Mouse (Mus musculus) embryonic facial prominence, embryonic 12.5 days (tissue): ENCODE measurements around the gene Gm20662. TPM values are rescaled to one million over a fixed set of nuclear protein-coding genes. Genes with fewer than 3 reads are reported as not detected.
A peak's percentile ranks its signal among the peaks of the same experiment; 100 is the strongest.

ENCODE experiments used
- ATAC-seq: fragments of 200-750 bp; cut with Nextera tagmentation; 2 replicates; pipeline ENCODE4 v1.8.0; 2017; ENCODE audit not compliant: insufficient number of reproducible peaks, insufficient read depth, low FRiP score, low TSS enrichment
- H3K27ac ChIP-seq: fragments of 300-500 bp; sonication (generic); 2 replicates; pipeline ENCODE4 v1.5.1; 2016; ENCODE audit warnings: mild to moderate bottlenecking
- H3K27me3 ChIP-seq: fragments of 300-500 bp; sonication (generic); 2 replicates; pipeline ENCODE4 v1.6.1; 2016; ENCODE audit warnings: mild to moderate bottlenecking, moderate library complexity
- H3K36me3 ChIP-seq: fragments of 300-500 bp; sonication (generic); 2 replicates; pipeline ENCODE4 v1.6.1; 2016; ENCODE audit warnings: mild to moderate bottlenecking
- H3K4me1 ChIP-seq: fragments of 300-500 bp; sonication (generic); 2 replicates; pipeline ENCODE4 v1.6.1; 2016
- H3K4me2 ChIP-seq: fragments of 300-500 bp; sonication (generic); replicated peaks from 2 replicates; pipeline ENCODE4 v1.6.1; 2016; ENCODE audit warnings: mild to moderate bottlenecking, moderate library complexity
- H3K4me3 ChIP-seq: fragments of 300-500 bp; sonication (generic); 2 replicates; pipeline ENCODE4 v1.5.1; 2016; ENCODE audit warnings: mild to moderate bottlenecking
- H3K9ac ChIP-seq: fragments of 300-500 bp; sonication (generic); 2 replicates; pipeline ENCODE4 v1.6.1; 2016; ENCODE audit warnings: mild to moderate bottlenecking, moderate library complexity
- H3K9me3 ChIP-seq: fragments of 300-500 bp; sonication (generic); 2 replicates; pipeline ENCODE4 v1.6.1; 2016; ENCODE audit warnings: mild to moderate bottlenecking, moderate library complexity
- WGBS: fragments of 180-500 bp; shearing (Covaris S2); methylation state at CpG from one replicate; pipeline ENCODE4 v1.1.7; 2016; 5-methylcytosine and 5-hydroxymethylcytosine counted together
- polyA plus RNA-seq: library from polyadenylated mRNA; unstranded; fragments of >200 nt; fragmentation: Nextera tagmentation; extraction: Ambion mirVana; gene quantifications from 2 replicates; pipeline ENCODE4 v1.2.1, GENCODE M21; 2016

Gene Gm20662
- polyA plus RNA-seq: 0.51 and 0.85 TPM in 2 replicates

GRCm38 (mm10) chr9:107996049-107996448, at the start of gene Gm20662:
Gm20662 (plus strand) TSS chr9:107996349.
- Histone ChIP-seq H3K4me2 (no peak within 1 kb of the TSS), H3K4me3 (no peak within 1 kb of the TSS), H3K27ac (no peak within 1 kb of the TSS), H3K4me1 (no peaks in the 10 kb centered on the region), H3K36me3 (no peaks in the 10 kb centered on the region), H3K9ac (no peak within 1 kb of the TSS), H3K9me3 (no peaks in the 10 kb centered on the region), H3K27me3 (no peaks in the 10 kb centered on the region)
- WGBS: 94% methylated on average over 5 of the region's 5 CpGs
- no peak for ATAC-seq

- Histone ChIP-seq H3K9ac (no peak overlapping the region), H3K9me3 (no peaks in the 10 kb centered on the region), H3K27ac (no peak overlapping the region), H3K4me1 (peaks cover 12% of the 10 kb centered on the region), H3K27me3 (no peaks in the 10 kb centered on the region), H3K4me2 (no peak overlapping the region), H3K36me3 (no peaks in the 10 kb centered on the region), H3K4me3 (no peak overlapping the region)
- ATAC-seq: no peak
- WGBS: 90% methylated on average over 31 of the region's 31 CpGs
These were observed 48.6 kb upstream of the Gm20662 start for GRCm38 (mm10) chr9:107947241-107948194.

GRCm38 (mm10) chr9:107949184-107949921, 46.8 kb upstream of the Gm20662 start:
- Histone ChIP-seq H3K9ac (no peak overlapping the region), H3K27ac (no peak overlapping the region), H3K27me3 (no peaks in the 10 kb centered on the region), H3K9me3 (no peaks in the 10 kb centered on the region), H3K4me2 (no peak overlapping the region), H3K36me3 (no peaks in the 10 kb centered on the region), H3K4me3 (no peak overlapping the region), H3K4me1 (peaks cover 12% of the 10 kb centered on the region)
- ATAC-seq: no peak
- WGBS: 77% methylated on average over 13 of the region's 13 CpGs

- Histone ChIP-seq H3K9me3 (no peaks in the 10 kb centered on the region), H3K27ac (peak within 1 kb of the TSS; percentile 63; the same call in 1 of the 2 replicates)
- 83% methylated on average over 10 of the region's 10 CpGs for WGBS
These were observed 46.3 kb upstream of the Gm20662 start, which contains the start of gene Traip for GRCm38 (mm10) chr9:107949922-107950235. Traip (plus strand) TSS chr9:107950136.

GRCm38 (mm10) chr9:107950460-107951355, 45.4 kb upstream of the Gm20662 start:
- Histone ChIP-seq H3K27ac (peak overlapping the region; percentile 63; the same call in 1 of the 2 replicates), H3K27me3 (no peaks in the 10 kb centered on the region), H3K4me1 (peaks cover 12% of the 10 kb centered on the region), H3K4me2 (peak overlapping the region; percentile 78), H3K9ac (peak overlapping the region; percentile 64), H3K36me3 (no peaks in the 10 kb centered on the region), H3K4me3 (peak overlapping the region; percentile 78), H3K9me3 (no peaks in the 10 kb centered on the region)
- ATAC-seq: peak; percentile 89
- 15% methylated on average over 45 of the region's 45 CpGs for WGBS

More at GRCm38 (mm10) chr9:107949922-107950235, 46.3 kb upstream of the Gm20662 start, which contains the start of gene Traip:
- H3K9ac ChIP-seq: peak within 1 kb of the TSS; percentile 64
- no peak for ATAC-seq
- no peaks in the 10 kb centered on the region for H3K27me3 ChIP-seq
- peak within 1 kb of the TSS; percentile 78 for H3K4me3 ChIP-seq
- H3K36me3 ChIP-seq: no peaks in the 10 kb centered on the region
- H3K4me1 ChIP-seq: peaks cover 12% of the 10 kb centered on the region
- H3K4me2 ChIP-seq: peak within 1 kb of the TSS; percentile 78

GRCm38 (mm10) chr9:107955613-107956289, 40.4 kb upstream of the Gm20662 start:
- peaks cover 36% of the 10 kb centered on the region for H3K36me3 ChIP-seq
- peaks cover 9% of the 10 kb centered on the region for H3K4me1 ChIP-seq
- H3K27me3 ChIP-seq: no peaks in the 10 kb centered on the region
- no peak overlapping the region for H3K27ac ChIP-seq
- WGBS: 70% methylated on average over 6 of the region's 6 CpGs
- no peak for ATAC-seq
- no peaks in the 10 kb centered on the region for H3K9me3 ChIP-seq
- H3K9ac ChIP-seq: no peak overlapping the region
- no peak overlapping the region for H3K4me2 ChIP-seq
- H3K4me3 ChIP-seq: no peak overlapping the region

- no peak overlapping the region for H3K4me2 ChIP-seq
- H3K9me3 ChIP-seq: no peaks in the 10 kb centered on the region
- no peaks in the 10 kb centered on the region for H3K27me3 ChIP-seq
- no peak overlapping the region for H3K4me3 ChIP-seq
- peaks cover 50% of the 10 kb centered on the region for H3K36me3 ChIP-seq
- no peak overlapping the region for H3K9ac ChIP-seq
- WGBS: 66% methylated on average over 6 of the region's 6 CpGs
- H3K27ac ChIP-seq: no peak overlapping the region
- no peak for ATAC-seq
- no peaks in the 10 kb centered on the region for H3K4me1 ChIP-seq
These were observed 39.0 kb upstream of the Gm20662 start for GRCm38 (mm10) chr9:107957141-107957540.

GRCm38 (mm10) chr9:107959896-107960295, 36.3 kb upstream of the Gm20662 start:
- Histone ChIP-seq H3K27ac (no peak overlapping the region), H3K9me3 (no peaks in the 10 kb centered on the region), H3K36me3 (peaks cover 55% of the 10 kb centered on the region), H3K4me1 (no peaks in the 10 kb centered on the region), H3K27me3 (no peaks in the 10 kb centered on the region), H3K4me3 (no peak overlapping the region), H3K9ac (no peak overlapping the region), H3K4me2 (no peak overlapping the region)
- no peak for ATAC-seq
- WGBS: 76% methylated on average over 6 of the region's 6 CpGs

GRCm38 (mm10) chr9:107960928-107961327, 35.2 kb upstream of the Gm20662 start:
- H3K27ac ChIP-seq: no peak overlapping the region
- WGBS: 70% methylated on average over 4 of the region's 4 CpGs
- ATAC-seq: no peak
- peaks cover 54% of the 10 kb centered on the region for H3K36me3 ChIP-seq
- H3K9ac ChIP-seq: no peak overlapping the region
- H3K4me2 ChIP-seq: no peak overlapping the region
- H3K4me3 ChIP-seq: no peak overlapping the region
- H3K9me3 ChIP-seq: no peaks in the 10 kb centered on the region
- no peaks in the 10 kb centered on the region for H3K27me3 ChIP-seq
- no peaks in the 10 kb centered on the region for H3K4me1 ChIP-seq

- H3K4me1 ChIP-seq: no peaks in the 10 kb centered on the region
- H3K4me2 ChIP-seq: no peak overlapping the region
- H3K9me3 ChIP-seq: no peaks in the 10 kb centered on the region
- peaks cover 53% of the 10 kb centered on the region for H3K36me3 ChIP-seq
- ATAC-seq: no peak
- no peak overlapping the region for H3K4me3 ChIP-seq
- H3K27ac ChIP-seq: no peak overlapping the region
- H3K9ac ChIP-seq: no peak overlapping the region
- H3K27me3 ChIP-seq: no peaks in the 10 kb centered on the region
- 90% methylated on average over 10 of the region's 10 CpGs for WGBS
These were observed 34.8 kb upstream of the Gm20662 start for GRCm38 (mm10) chr9:107961351-107961762.
